Mouse (Mus musculus): ENCODE data around the gene Tssc4. TPM values are rescaled to one million over a fixed set of nuclear protein-coding genes. Genes with fewer than 3 reads are reported as not detected.

The Tssc4 gene
- polyA plus RNA-seq, 1 experiment from 2014 or later: 103 TPM

- Histone ChIP-seq H3K9me3 (no peaks in the 10 kb centered on the region), H3K4me1 (peaks cover 39% of the 10 kb centered on the region), H3K36me3 (replicated peaks) (peaks cover 8% of the 10 kb centered on the region; the same call in 1 of the 2 replicates), H3K4me3 (no peak overlapping the region), H3K27ac (peak overlapping the region; percentile 2; the same call in 1 of the 2 replicates), H3K27me3 (replicated peaks) (no peaks in the 10 kb centered on the region), H3K4me2 (no peak overlapping the region), H3K9ac (no peak overlapping the region)
- ATAC-seq (replicated peaks): no peak
- WGBS: 75% methylated on average over 5 of the region's 5 CpGs
These were observed 9.7 kb upstream of the Tssc4 start for GRCm38 (mm10) chr7:143059202-143059870.

- Histone ChIP-seq H3K36me3 (replicated peaks) (peaks cover 25% of the 10 kb centered on the region; the same call in 1 of the 2 replicates), H3K4me1 (peaks cover 15% of the 10 kb centered on the region), H3K27ac (no peak overlapping the region), H3K9ac (no peak overlapping the region), H3K27me3 (replicated peaks) (no peaks in the 10 kb centered on the region), H3K9me3 (no peaks in the 10 kb centered on the region), H3K4me3 (no peak overlapping the region), H3K4me2 (no peak overlapping the region)
- WGBS: 97% methylated on average over 2 of the region's 2 CpGs
- ATAC-seq (replicated peaks): no peak
These were observed 6.3 kb upstream of the Tssc4 start for GRCm38 (mm10) chr7:143062704-143063103.

- Histone ChIP-seq H3K9me3 (no peaks in the 10 kb centered on the region), H3K4me3 (no peak overlapping the region), H3K9ac (no peak overlapping the region), H3K4me1 (peaks cover 10% of the 10 kb centered on the region), H3K4me2 (no peak overlapping the region), H3K27me3 (replicated peaks) (no peaks in the 10 kb centered on the region), H3K36me3 (replicated peaks) (peaks cover 25% of the 10 kb centered on the region; the same call in 1 of the 2 replicates), H3K27ac (no peak overlapping the region)
- no peak for ATAC-seq (replicated peaks)
- WGBS: 34% methylated on average over 6 of the region's 6 CpGs
These were observed 4.8 kb upstream of the Tssc4 start for GRCm38 (mm10) chr7:143064226-143064625.

DNA sequence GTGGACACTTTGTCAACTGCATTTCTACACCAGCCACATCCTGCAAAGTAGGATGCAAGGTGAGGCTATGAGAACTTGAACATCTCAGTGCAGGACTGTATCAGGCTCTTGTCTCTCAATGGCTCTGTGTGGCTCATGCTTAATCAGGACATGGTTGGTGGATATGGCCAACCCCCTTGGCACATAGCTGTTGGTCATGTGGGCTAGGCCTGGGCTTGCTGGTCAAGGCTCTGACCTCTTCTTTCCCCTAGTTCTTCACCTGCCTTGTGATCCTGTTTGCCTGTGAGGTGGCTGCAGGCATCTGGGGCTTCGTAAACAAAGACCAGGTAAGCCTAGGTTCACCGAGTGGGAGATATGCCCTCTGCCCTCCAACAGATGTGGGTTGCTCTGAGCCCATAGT, 3.4 kb upstream of the Tssc4 start:
- Histone ChIP-seq H3K9ac (no peak overlapping the region), H3K4me3 (no peak overlapping the region), H3K36me3 (replicated peaks) (peaks cover 25% of the 10 kb centered on the region; the same call in 1 of the 2 replicates), H3K27ac (no peak overlapping the region), H3K4me2 (no peak overlapping the region), H3K9me3 (no peaks in the 10 kb centered on the region), H3K4me1 (peaks cover 19% of the 10 kb centered on the region), H3K27me3 (replicated peaks) (no peaks in the 10 kb centered on the region)
- no peak for ATAC-seq (replicated peaks)
- WGBS: 96% methylated on average over 2 of the region's 2 CpGs

DNA sequence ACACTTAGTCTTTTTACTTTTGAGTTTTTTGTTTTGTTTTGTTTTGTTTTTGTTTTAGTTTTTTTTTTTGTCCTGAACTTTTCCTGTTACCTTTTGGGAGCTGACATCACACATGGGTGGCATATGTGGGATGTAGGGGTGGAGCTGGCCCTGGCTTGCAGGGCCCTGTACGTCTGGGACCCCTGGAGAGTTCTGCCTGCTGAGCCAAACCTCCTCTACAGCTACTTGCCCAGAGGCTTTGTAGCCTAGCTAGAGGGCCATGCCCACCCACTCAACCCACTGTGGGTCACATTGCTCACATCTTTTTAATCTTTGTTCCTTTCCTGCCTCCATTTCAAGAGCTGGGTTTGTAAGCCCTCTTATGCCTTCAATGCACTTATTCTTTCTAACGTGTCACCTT, 1.6 kb upstream of the Tssc4 start:
- no peaks in the 10 kb centered on the region for H3K9me3 ChIP-seq
- no peak overlapping the region for H3K4me3 ChIP-seq
- no peak overlapping the region for H3K9ac ChIP-seq
- no peaks in the 10 kb centered on the region for H3K27me3 ChIP-seq (replicated peaks)
- H3K4me1 ChIP-seq: peaks cover 27% of the 10 kb centered on the region
- peaks cover 24% of the 10 kb centered on the region; the same call in 1 of the 2 replicates for H3K36me3 ChIP-seq (replicated peaks)
- 69% methylated on average over 2 of the region's 2 CpGs for WGBS
- H3K27ac ChIP-seq: peak overlapping the region; percentile 93; the same call in 1 of the 2 replicates
- ATAC-seq (replicated peaks): no peak
- peak overlapping the region; percentile 60; the same call in 1 of the 2 replicates for H3K4me2 ChIP-seq

DNA sequence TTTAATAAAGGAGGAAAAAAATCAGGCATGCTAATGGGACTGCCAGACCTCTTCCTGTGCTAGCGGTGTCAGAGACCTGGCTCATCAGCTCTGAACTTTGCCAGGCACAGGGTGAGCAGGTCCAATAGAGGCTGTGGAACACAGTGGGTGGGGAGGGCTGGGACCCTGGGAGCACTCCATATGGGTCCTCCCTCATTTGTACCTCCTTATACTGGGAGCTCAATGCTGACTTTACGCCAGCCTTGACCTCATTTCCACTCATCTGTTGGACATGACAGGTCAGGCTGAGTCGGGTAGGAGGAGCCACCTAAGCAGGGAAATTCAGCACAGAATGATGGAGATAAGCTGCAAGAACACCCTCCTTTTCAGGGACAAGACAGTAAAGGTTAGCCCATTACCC, 1.2 kb upstream of the Tssc4 start:
- peaks cover 22% of the 10 kb centered on the region; the same call in 1 of the 2 replicates for H3K36me3 ChIP-seq (replicated peaks)
- H3K27me3 ChIP-seq (replicated peaks): no peaks in the 10 kb centered on the region
- H3K9me3 ChIP-seq: no peaks in the 10 kb centered on the region
- H3K4me3 ChIP-seq: peak overlapping the region; percentile 75
- H3K27ac ChIP-seq: peak overlapping the region; percentile 93
- H3K9ac ChIP-seq: no peak overlapping the region
- WGBS: 86% methylated on average over 3 of the region's 3 CpGs
- peak overlapping the region; percentile 60 for H3K4me2 ChIP-seq
- peaks cover 27% of the 10 kb centered on the region for H3K4me1 ChIP-seq
- no peak for ATAC-seq (replicated peaks)

DNA sequence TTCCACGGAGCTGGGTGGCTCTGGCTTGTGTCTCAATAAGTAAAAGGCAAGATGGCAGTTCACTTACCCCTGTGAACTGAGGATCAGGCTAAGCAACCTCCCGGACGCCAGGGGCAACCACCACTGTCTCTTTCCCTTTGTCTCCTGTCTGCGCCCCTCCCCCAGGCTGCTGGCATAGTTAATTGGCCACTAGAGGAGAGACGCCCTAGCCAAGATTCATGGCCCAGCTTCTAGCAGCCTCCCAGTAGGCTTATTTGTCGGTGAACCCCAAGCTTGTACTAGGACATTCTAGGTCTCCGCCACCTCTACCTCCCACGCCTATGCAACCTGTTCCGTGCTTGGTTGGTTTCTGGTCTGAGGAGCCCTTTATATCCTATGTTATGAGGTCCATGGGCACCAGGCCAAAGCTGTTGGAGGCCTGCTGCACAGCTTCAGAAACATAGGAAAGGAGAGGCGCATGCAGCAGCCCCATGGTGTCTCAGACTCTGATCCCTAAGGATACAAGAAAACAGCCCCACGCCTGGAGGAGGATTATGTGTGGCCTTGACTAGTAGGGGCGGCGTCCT, 650 bp upstream of the Tssc4 start:
- 38% methylated on average over 13 of the region's 13 CpGs for WGBS

DNA sequence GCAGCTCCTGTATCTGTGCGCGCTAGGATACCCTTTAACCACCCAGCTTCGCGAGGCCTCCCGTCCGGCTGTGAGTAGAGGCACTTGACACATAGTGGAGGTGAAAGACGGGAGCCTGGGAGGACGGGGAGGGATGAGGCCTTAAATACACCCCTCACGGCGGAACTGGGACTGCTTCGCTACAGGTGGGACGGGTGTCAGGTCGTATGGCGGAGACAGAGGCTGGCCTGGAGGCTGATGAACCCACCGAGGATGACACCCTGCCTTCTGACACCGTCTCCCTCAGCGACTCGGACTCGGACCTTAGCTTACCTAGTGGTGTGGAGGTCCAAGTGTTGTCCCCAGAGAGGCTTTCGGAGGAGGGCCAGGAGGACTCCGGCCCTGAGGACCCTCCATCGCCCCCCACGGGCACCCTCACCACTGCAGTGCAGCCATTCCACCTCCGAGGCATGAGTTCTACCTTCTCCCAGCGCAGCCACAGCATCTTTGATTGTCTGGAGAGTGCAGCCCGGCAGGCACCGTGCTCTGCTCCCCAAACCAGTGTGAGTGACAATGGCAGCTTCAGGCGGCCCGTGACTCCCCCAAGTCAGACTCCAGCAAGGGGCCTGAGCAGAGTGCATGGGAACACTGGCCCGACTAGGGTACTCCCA, 827 bp downstream of the Tssc4 start:
- H3K27me3 ChIP-seq (replicated peaks): no peaks in the 10 kb centered on the region
- H3K4me1 ChIP-seq: peaks cover 27% of the 10 kb centered on the region
- no peaks in the 10 kb centered on the region for H3K9me3 ChIP-seq
- 10% methylated on average over 30 of the region's 30 CpGs for WGBS
- H3K4me3 ChIP-seq: peak overlapping the region; percentile 75
- H3K9ac ChIP-seq: peak overlapping the region; percentile 81
- ATAC-seq (replicated peaks): 0 out of 2 replicates have a peak, but pooled peaks have one; percentile 0
- H3K36me3 ChIP-seq (replicated peaks): peaks cover 13% of the 10 kb centered on the region; the same call in 1 of the 2 replicates
- peak overlapping the region; percentile 83 for H3K27ac ChIP-seq
- peak overlapping the region; percentile 97 for H3K4me2 ChIP-seq

More for the DNA sequence above, 650 bp upstream of the Tssc4 start:
- H3K4me2 ChIP-seq: peak overlapping the region; percentile 60
- ATAC-seq (replicated peaks): no peak; the same call in 1 of the 2 replicates
- peaks cover 22% of the 10 kb centered on the region; the same call in 1 of the 2 replicates for H3K36me3 ChIP-seq (replicated peaks)
- H3K4me3 ChIP-seq: peak overlapping the region; percentile 75
- peaks cover 27% of the 10 kb centered on the region for H3K4me1 ChIP-seq
- H3K9ac ChIP-seq: peak overlapping the region; percentile 42
- H3K27me3 ChIP-seq (replicated peaks): no peaks in the 10 kb centered on the region
- H3K9me3 ChIP-seq: no peaks in the 10 kb centered on the region
- H3K27ac ChIP-seq: peak overlapping the region; percentile 93

GRCm38 (mm10) chr7:143070506-143071070, 1.5 kb downstream of the Tssc4 start:
- Histone ChIP-seq H3K36me3 (replicated peaks) (peaks cover 6% of the 10 kb centered on the region; the same call in 1 of the 2 replicates), H3K27ac (no peak overlapping the region), H3K9me3 (no peaks in the 10 kb centered on the region), H3K4me3 (peak overlapping the region; percentile 75), H3K4me2 (peak overlapping the region; percentile 97), H3K9ac (peak overlapping the region; percentile 81), H3K4me1 (peaks cover 27% of the 10 kb centered on the region), H3K27me3 (replicated peaks) (no peaks in the 10 kb centered on the region)
- WGBS: 84% methylated on average over 10 of the region's 10 CpGs
- no peak for ATAC-seq (replicated peaks)

- 86% methylated on average over 5 of the region's 5 CpGs for WGBS
- Histone ChIP-seq H3K9me3 (no peaks in the 10 kb centered on the region), H3K27ac (no peak overlapping the region), H3K27me3 (replicated peaks) (no peaks in the 10 kb centered on the region), H3K4me2 (no peak overlapping the region), H3K4me1 (peaks cover 26% of the 10 kb centered on the region), H3K9ac (no peak overlapping the region), H3K4me3 (no peak overlapping the region), H3K36me3 (replicated peaks) (no peaks in the 10 kb centered on the region)
- no peak for ATAC-seq (replicated peaks)
These were observed 3.6 kb downstream of the Tssc4 start for GRCm38 (mm10) chr7:143072605-143073004.

DNA sequence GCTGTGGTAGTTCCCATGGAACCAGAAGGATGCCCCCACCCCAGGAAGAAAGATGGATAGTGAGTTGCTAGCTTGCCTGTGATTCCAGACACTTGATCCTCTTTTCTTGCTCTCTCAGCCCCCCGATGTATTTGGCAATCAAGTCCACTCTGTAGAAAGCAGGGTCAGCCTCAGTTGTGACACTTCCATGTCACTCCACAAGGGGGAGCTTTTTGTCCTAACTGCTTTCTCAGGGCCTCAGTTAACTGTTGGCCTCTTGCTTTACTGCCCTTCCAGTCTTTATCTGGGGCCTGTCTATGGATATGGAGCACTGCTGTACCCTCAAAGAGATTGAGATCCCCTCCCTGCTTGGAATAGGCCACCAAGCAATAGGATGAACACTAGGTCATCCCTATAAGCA, 4.0 kb downstream of the Tssc4 start:
- no peak overlapping the region for H3K4me3 ChIP-seq
- H3K4me1 ChIP-seq: peaks cover 22% of the 10 kb centered on the region
- no peaks in the 10 kb centered on the region for H3K36me3 ChIP-seq (replicated peaks)
- H3K27ac ChIP-seq: no peak overlapping the region
- no peak overlapping the region for H3K9ac ChIP-seq
- H3K4me2 ChIP-seq: no peak overlapping the region
- WGBS: 90% methylated on average over 1 of the region's 1 CpGs
- no peaks in the 10 kb centered on the region for H3K9me3 ChIP-seq
- no peak for ATAC-seq (replicated peaks)
- no peaks in the 10 kb centered on the region for H3K27me3 ChIP-seq (replicated peaks)

- no peak overlapping the region for H3K9ac ChIP-seq
- H3K4me2 ChIP-seq: no peak overlapping the region
- no peaks in the 10 kb centered on the region for H3K27me3 ChIP-seq (replicated peaks)
- no peaks in the 10 kb centered on the region for H3K36me3 ChIP-seq (replicated peaks)
- no peaks in the 10 kb centered on the region for H3K9me3 ChIP-seq
- H3K27ac ChIP-seq: no peak overlapping the region
- 74% methylated on average over 5 of the region's 5 CpGs for WGBS
- peaks cover 11% of the 10 kb centered on the region for H3K4me1 ChIP-seq
- no peak overlapping the region for H3K4me3 ChIP-seq
- ATAC-seq (replicated peaks): no peak
These were observed 6.3 kb downstream of the Tssc4 start for GRCm38 (mm10) chr7:143075394-143075793.
